Mouse (Mus musculus) heart, postnatal 36 days (tissue): ENCODE data around the gene Ncs1. TPM values are rescaled to one million over a fixed set of nuclear protein-coding genes. Genes with fewer than 3 reads are reported as not detected.

Experiments
- DNase-seq, 2 experiments: peaks; one replicate each; pipeline ENCODE4 v3.0.0; 2021 to 2022
- intact Hi-C: fragments of 180-260 bp; cut with DNase I; formaldehyde crosslinking; loops from one replicate; pipeline ENCODE4 v1.15.1; 2025
- total RNA-seq, 2 experiments: library from RNA; stranded (reverse); gene quantifications; 2 replicates each; pipeline ENCODE4 v1.2.3; 2021

The Ncs1 gene
- total RNA-seq, 2 experiments from 2014 or later = 9.5 to 10.5 TPM

GRCm38 (mm10) chr2:31271071-31271470 lies 25.4 kb downstream of the Ncs1 start:
- DNase-seq = no peak
- intact Hi-C loops = no loop called here

- DNase-seq = no peak
- intact Hi-C loops = no loop called here
These were observed 29.4 kb downstream of the Ncs1 start for GRCm38 (mm10) chr2:31274993-31275392.

- intact Hi-C loops = no loop called here
- no peak for DNase-seq
These were observed 32.2 kb downstream of the Ncs1 start for GRCm38 (mm10) chr2:31277810-31278209.

GRCm38 (mm10) chr2:31278483-31278882 lies 32.9 kb downstream of the Ncs1 start:
- intact Hi-C loops = no loop called here
- no peak for DNase-seq

DNA sequence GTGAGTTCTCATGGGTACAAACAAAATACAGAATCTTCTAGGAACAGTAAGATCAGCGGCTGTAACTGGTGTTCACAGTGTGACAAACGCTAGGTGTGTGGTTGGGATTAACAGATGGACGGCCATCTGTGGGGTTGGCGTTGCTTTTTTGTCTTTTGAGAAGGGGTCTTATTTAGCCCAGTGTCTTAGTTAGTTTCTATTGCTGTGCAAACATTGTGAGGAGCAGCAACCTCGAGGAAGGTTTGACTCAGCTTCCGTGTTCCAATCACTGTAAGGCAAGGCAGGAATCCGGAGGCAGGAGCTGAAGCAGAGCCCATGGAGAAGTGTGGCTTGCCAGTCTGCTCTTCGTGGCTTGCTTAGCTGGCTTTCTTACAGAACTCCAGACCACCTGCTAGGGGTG lies 35.5 kb downstream of the Ncs1 start:
- intact Hi-C loops = no loop called here
- no peak for DNase-seq

- intact Hi-C loops = no loop called here
- no peak for DNase-seq
These were observed 36.6 kb downstream of the Ncs1 start for GRCm38 (mm10) chr2:31282266-31282665.

- DNase-seq = no peak
- intact Hi-C loops = no loop called here
These were observed 37.3 kb downstream of the Ncs1 start for GRCm38 (mm10) chr2:31282880-31283279.

- DNase-seq = no peak
- intact Hi-C loops = no loop called here
These were observed 38.9 kb downstream of the Ncs1 start for GRCm38 (mm10) chr2:31284531-31284930.

- DNase-seq = peak; percentile 63 to 77
These were observed 45.8 kb downstream of the Ncs1 start for GRCm38 (mm10) chr2:31291421-31291820.

GRCm38 (mm10) chr2:31294985-31295384 lies 49.4 kb downstream of the Ncs1 start:
- intact Hi-C loops = loop anchor here (1.0 to 5.0 kb wide), 2 partner anchors 87 to 100 kb away; no protein-coding TSS in a partner anchor
- peak; percentile 72 to 81 for DNase-seq

More at GRCm38 (mm10) chr2:31291421-31291820, 45.8 kb downstream of the Ncs1 start:
- intact Hi-C loops = loop anchor here (2.0 kb wide), 2 partner anchors 45 to 267 kb away; no protein-coding TSS in a partner anchor

- intact Hi-C loops = loop anchor here (5.0 kb wide), 1 partner anchor 86 kb away; no protein-coding TSS in a partner anchor
These were observed 50.8 kb downstream of the Ncs1 start for GRCm38 (mm10) chr2:31296395-31296794.

GRCm38 (mm10) chr2:31297602-31298268 lies 52.1 kb downstream of the Ncs1 start:
- peak; percentile 50 to 61 for DNase-seq
- intact Hi-C loops = loop anchor here (5.0 kb wide), 1 partner anchor 85 kb away; no protein-coding TSS in a partner anchor

More at GRCm38 (mm10) chr2:31296395-31296794, 50.8 kb downstream of the Ncs1 start:
- DNase-seq = no peak

DNA sequence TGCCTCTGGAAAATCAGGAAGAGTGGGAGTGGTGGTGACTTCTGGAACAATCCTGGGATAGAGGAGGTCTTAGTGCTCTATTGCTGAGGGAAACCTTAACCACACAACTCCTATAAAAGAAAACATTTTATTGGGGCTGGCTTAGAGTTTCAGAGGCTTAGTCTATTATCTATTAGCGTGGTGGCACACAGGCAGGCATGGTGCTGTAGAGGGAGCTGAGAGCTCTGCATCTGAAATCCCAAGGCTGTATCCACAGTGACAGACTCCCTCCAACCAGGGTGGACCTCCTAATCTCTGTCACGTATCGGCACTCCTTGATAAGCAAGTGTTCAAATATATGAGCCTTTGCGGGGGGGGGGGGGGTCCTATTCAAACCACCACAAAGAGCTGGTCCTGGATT lies 53.2 kb downstream of the Ncs1 start:
- no peak for DNase-seq
- intact Hi-C loops = loop anchor here (5.0 kb wide), 1 partner anchor 83 kb away; no protein-coding TSS in a partner anchor

- intact Hi-C loops = loop anchor here (5.0 kb wide), 1 partner anchor 83 kb away; no protein-coding TSS in a partner anchor
- DNase-seq = no peak
These were observed 53.6 kb downstream of the Ncs1 start for GRCm38 (mm10) chr2:31299266-31299665.

GRCm38 (mm10) chr2:31299996-31300395 lies 54.4 kb downstream of the Ncs1 start:
- intact Hi-C loops = loop anchor here (5.0 kb wide), 1 partner anchor 82 kb away; no protein-coding TSS in a partner anchor

DNA sequence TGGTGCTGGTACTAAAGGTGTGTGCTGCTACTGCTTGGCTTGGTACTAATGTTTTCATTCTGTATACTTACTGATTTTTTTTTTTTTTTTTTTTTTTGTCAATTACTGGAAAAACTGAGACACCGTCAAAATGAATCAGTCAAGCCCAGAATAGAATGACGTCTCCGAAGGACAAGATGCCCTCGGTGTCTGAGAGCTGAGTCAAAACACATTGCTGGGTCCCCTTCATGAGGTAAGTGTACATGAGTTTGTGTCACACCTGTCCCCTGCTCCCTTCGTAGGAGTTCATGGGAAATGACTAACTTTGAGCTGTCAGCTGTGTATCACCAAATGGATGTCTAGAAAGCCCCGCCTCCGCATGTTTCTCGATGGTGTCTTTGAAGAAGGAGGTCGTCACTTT lies 57.6 kb downstream of the Ncs1 start:
- intact Hi-C loops = no loop called here
- DNase-seq = no peak

More at GRCm38 (mm10) chr2:31299996-31300395, 54.4 kb downstream of the Ncs1 start:
- DNase-seq = peak in 1 of 2 experiments; percentile 43

DNA sequence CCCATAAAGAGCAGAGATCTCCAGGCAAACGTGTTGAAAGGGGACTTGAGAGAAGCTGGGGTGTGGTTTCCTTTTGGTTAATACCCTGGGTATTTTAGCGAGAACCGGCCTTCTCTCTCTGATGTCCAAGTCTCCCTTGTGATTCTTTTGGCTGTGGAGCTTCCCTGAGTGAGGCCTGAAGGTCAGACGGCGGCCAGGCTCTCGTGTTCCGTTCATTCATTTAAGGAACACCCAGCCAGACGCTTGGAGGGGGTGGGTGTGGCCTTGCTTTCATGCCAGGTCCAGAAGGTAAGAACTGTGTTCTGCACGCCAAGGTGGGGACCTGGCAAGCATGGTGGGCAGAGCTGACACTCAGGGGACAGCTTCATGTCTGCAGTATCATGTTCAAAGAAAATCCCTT lies 58.6 kb downstream of the Ncs1 start:
- no peak for DNase-seq

GRCm38 (mm10) chr2:31304801-31305665 lies 59.4 kb downstream of the Ncs1 start:
- intact Hi-C loops = no loop called here

More for the DNA sequence above, 58.6 kb downstream of the Ncs1 start:
- intact Hi-C loops = no loop called here

GRCm38 (mm10) chr2:31305684-31306083 lies 60.1 kb downstream of the Ncs1 start:
- intact Hi-C loops = no loop called here
- peak; percentile 35 to 51 for DNase-seq

More at GRCm38 (mm10) chr2:31304801-31305665, 59.4 kb downstream of the Ncs1 start:
- peak in 1 of 2 experiments; percentile 40 for DNase-seq

- intact Hi-C loops = no loop called here
- no peak for DNase-seq
These were observed 62.6 kb downstream of the Ncs1 start for GRCm38 (mm10) chr2:31308257-31308656.

DNA sequence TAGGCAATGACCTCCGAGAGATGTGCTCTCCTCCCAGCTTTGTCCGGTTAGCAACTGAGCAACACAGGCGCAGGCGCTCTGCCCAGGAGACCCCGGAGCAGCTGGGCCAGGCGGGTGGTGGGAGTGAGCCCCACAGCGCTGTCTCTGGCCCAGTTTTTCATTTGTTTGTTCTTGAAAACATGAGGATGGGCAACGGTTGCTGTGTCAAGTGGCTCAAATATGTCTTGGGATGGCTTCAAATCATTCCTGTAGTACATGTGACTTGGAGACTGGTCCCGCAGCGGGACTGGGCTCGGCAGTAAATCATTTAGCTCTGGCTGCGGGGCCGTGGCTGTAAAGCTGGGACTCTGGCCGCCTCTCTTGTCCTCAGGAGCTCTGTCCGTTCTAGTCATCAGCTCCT lies 63.9 kb downstream of the Ncs1 start:
- intact Hi-C loops = no loop called here
- DNase-seq = no peak
